Mouse (Mus musculus): ENCODE results near the gene Neurog1. TPM values are rescaled to one million over a fixed set of nuclear protein-coding genes. Genes with fewer than 3 reads are reported as not detected.

Gene Neurog1
- polyA plus RNA-seq, 2 experiments: not detected

- ATAC-seq (ENCODE audit: insufficient read depth): no peak
- no peak for TF ChIP-seq EP300 (IDR thresholded peaks at IDR 0.05; ENCODE audit: low read depth)
- no peak for TF ChIP-seq CTCF (IDR thresholded peaks at IDR 0.05; ENCODE audit: low read depth)
- Histone ChIP-seq H3K27ac (no peak overlapping the region), H3K4me1 (replicated peaks; ENCODE audit: control insufficient read depth in 2 of 2, insufficient read depth in 2 of 2, low read length in 1 of 2) (no peaks in the 10 kb centered on the region), H3K9ac (replicated peaks) (no peak overlapping the region), H3K27me3 (ENCODE audit: control insufficient read depth, insufficient read depth, low read length) (peaks cover 66% of the 10 kb centered on the region), H3K4me3 (ENCODE audit: insufficient read depth in 1 of 2, low read depth in 2 of 2, low read length in 2 of 2) (no peak overlapping the region), H3K4me2 (ENCODE audit: low read depth) (no peak overlapping the region), H3K36me3 (replicated peaks; ENCODE audit: control insufficient read depth, insufficient read depth, low read depth) (no peaks in the 10 kb centered on the region), H3K9me3 (ENCODE audit: control insufficient read depth, low read length) (no peaks in the 10 kb centered on the region)
- WGBS (ENCODE audit: insufficient replicate concordance): 2% methylated on average over 5 of the region's 5 CpGs
- no peak for DNase-seq (ENCODE audit: low read depth in 3 of 3, low spot score in 3 of 3)
Observed at GRCm38 (mm10) chr13:56259926-56260250, 7.9 kb upstream of the Neurog1 start.

- Histone ChIP-seq H3K9me3 (ENCODE audit: control insufficient read depth, low read length) (no peaks in the 10 kb centered on the region), H3K4me3 (ENCODE audit: insufficient read depth in 1 of 2, low read depth in 2 of 2, low read length in 2 of 2) (no peak overlapping the region), H3K27me3 (ENCODE audit: control insufficient read depth, insufficient read depth, low read length) (peaks cover 69% of the 10 kb centered on the region), H3K4me2 (ENCODE audit: low read depth) (no peak overlapping the region), H3K36me3 (replicated peaks; ENCODE audit: control insufficient read depth, insufficient read depth, low read depth) (no peaks in the 10 kb centered on the region), H3K27ac (no peak overlapping the region), H3K9ac (replicated peaks) (no peak overlapping the region), H3K4me1 (replicated peaks; ENCODE audit: control insufficient read depth in 2 of 2, insufficient read depth in 2 of 2, low read length in 1 of 2) (no peaks in the 10 kb centered on the region)
- DNase-seq (ENCODE audit: low read depth in 3 of 3, low spot score in 3 of 3) (no peak), ATAC-seq (ENCODE audit: insufficient read depth) (no peak)
- WGBS (ENCODE audit: insufficient replicate concordance): 2% methylated on average over 49 of the region's 55 CpGs
- TF ChIP-seq EP300 (IDR thresholded peaks at IDR 0.05; ENCODE audit: low read depth) (no peak), CTCF (IDR thresholded peaks at IDR 0.05; ENCODE audit: low read depth) (no peak)
Observed at GRCm38 (mm10) chr13:56259021-56259925, 7.3 kb upstream of the Neurog1 start.

DNA sequence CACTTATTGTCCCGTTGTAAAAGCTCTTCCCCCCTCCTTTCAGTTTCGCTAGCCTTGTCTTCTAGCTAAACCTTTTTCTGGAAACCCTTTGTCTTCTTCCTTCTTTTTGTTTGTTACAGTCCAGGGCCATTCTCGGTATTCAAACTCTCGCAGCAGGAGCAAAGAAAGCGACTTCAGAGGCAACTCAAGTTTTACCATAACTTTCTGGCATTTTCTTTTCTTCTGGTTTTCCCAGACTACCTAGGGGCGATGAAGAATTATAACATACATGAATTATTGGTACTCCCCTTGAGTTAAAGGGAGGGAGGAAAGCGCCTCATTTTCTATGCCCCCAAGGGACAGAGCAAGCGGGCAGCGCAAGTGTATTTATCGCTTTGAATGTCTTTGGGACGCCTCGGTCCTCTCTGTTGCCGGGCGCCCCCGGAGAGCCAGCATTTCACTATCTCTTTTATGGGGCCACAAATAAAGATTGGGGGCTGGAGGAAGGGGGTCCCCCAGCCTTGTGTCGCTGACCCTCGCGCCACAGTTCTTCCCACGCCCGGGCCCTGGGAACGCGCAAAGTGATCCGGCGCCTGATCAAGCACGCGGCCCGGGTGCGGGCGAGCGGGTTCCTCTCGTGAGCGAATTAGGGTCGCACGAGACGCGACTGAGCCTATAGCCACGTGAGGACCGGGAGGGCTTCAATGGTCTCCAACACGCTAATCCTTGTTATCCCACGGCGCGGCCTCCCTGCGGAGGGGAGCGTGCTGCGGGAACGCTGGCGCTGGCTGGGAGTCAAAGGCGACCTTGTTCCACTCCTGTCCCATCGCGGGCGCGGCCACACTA is 6.4 kb upstream of the Neurog1 start:
- H3K4me2 ChIP-seq (ENCODE audit: low read depth): no peak overlapping the region
- no peak overlapping the region for H3K4me3 ChIP-seq (ENCODE audit: insufficient read depth in 1 of 2, low read depth in 2 of 2, low read length in 2 of 2)
- 2% methylated on average over 52 of the region's 52 CpGs for WGBS (ENCODE audit: insufficient replicate concordance)

GRCm38 (mm10) chr13:56257469-56258153 is 5.6 kb upstream of the Neurog1 start:
- Histone ChIP-seq H3K4me3 (ENCODE audit: insufficient read depth in 1 of 2, low read depth in 2 of 2, low read length in 2 of 2) (no peak overlapping the region), H3K4me1 (replicated peaks; ENCODE audit: control insufficient read depth in 2 of 2, insufficient read depth in 2 of 2, low read length in 1 of 2) (no peaks in the 10 kb centered on the region), H3K27ac (no peak overlapping the region), H3K9me3 (ENCODE audit: control insufficient read depth, low read length) (no peaks in the 10 kb centered on the region), H3K36me3 (replicated peaks; ENCODE audit: control insufficient read depth, insufficient read depth, low read depth) (no peaks in the 10 kb centered on the region), H3K4me2 (ENCODE audit: low read depth) (no peak overlapping the region), H3K27me3 (ENCODE audit: control insufficient read depth, insufficient read depth, low read length) (peaks cover 86% of the 10 kb centered on the region), H3K9ac (replicated peaks) (no peak overlapping the region)
- ATAC-seq (ENCODE audit: insufficient read depth) (no peak), DNase-seq (ENCODE audit: low read depth in 3 of 3, low spot score in 3 of 3) (no peak)
- 4% methylated on average over 12 of the region's 12 CpGs for WGBS (ENCODE audit: insufficient replicate concordance)
- TF ChIP-seq EP300 (IDR thresholded peaks at IDR 0.05; ENCODE audit: low read depth) (no peak), CTCF (IDR thresholded peaks at IDR 0.05; ENCODE audit: low read depth) (no peak)

More for the DNA sequence above, 6.4 kb upstream of the Neurog1 start:
- no peaks in the 10 kb centered on the region for H3K4me1 ChIP-seq (replicated peaks; ENCODE audit: control insufficient read depth in 2 of 2, insufficient read depth in 2 of 2, low read length in 1 of 2)
- H3K9ac ChIP-seq (replicated peaks): no peak overlapping the region
- ATAC-seq (ENCODE audit: insufficient read depth) (no peak), DNase-seq (ENCODE audit: low read depth in 3 of 3, low spot score in 3 of 3) (no peak)
- TF ChIP-seq EP300 (IDR thresholded peaks at IDR 0.05; ENCODE audit: low read depth) (no peak), CTCF (IDR thresholded peaks at IDR 0.05; ENCODE audit: low read depth) (no peak)
- no peaks in the 10 kb centered on the region for H3K9me3 ChIP-seq (ENCODE audit: control insufficient read depth, low read length)
- no peaks in the 10 kb centered on the region for H3K36me3 ChIP-seq (replicated peaks; ENCODE audit: control insufficient read depth, insufficient read depth, low read depth)
- H3K27ac ChIP-seq: no peak overlapping the region
- peaks cover 78% of the 10 kb centered on the region for H3K27me3 ChIP-seq (ENCODE audit: control insufficient read depth, insufficient read depth, low read length)

All from liver, embryonic 14.5 days (tissue).